Mouse (Mus musculus) limb, embryonic 12.5 days (tissue): Measurements from ENCODE around the gene Prpf40a. TPM values are rescaled to one million over a fixed set of nuclear protein-coding genes. Genes with fewer than 3 reads are reported as not detected.

Experiments
- ATAC-seq: fragments of 200-750 bp; cut with Nextera tagmentation; 2 replicates; pipeline ENCODE4 v1.8.0; 2017; ENCODE audit warnings: low read depth, moderate TSS enrichment; ENCODE audit not compliant: insufficient number of reproducible peaks, insufficient read depth, low FRiP score, low TSS enrichment
- H3K27ac ChIP-seq: fragments of 300-500 bp; sonication (generic); 2 replicates; pipeline ENCODE4 v1.5.1; 2016; ENCODE audit warnings: mild to moderate bottlenecking, moderate library complexity
- H3K27me3 ChIP-seq: fragments of 300-500 bp; sonication (generic); 2 replicates; pipeline ENCODE4 v1.6.1; 2016; ENCODE audit warnings: mild to moderate bottlenecking, moderate library complexity
- H3K36me3 ChIP-seq: fragments of 300-500 bp; sonication (generic); 2 replicates; pipeline ENCODE4 v1.6.1; 2016; ENCODE audit warnings: mild to moderate bottlenecking, moderate library complexity
- H3K4me1 ChIP-seq: fragments of 300-500 bp; sonication (generic); replicated peaks from 2 replicates; pipeline ENCODE4 v1.6.1; 2016
- H3K4me2 ChIP-seq: fragments of 300-500 bp; sonication (generic); 2 replicates; pipeline ENCODE4 v1.6.1; 2016; ENCODE audit warnings: mild to moderate bottlenecking, moderate library complexity
- H3K4me3 ChIP-seq: fragments of 300-500 bp; sonication (generic); replicated peaks from 2 replicates; pipeline ENCODE4 v1.5.1; 2016; ENCODE audit warnings: mild to moderate bottlenecking
- H3K9ac ChIP-seq: fragments of 300-500 bp; sonication (generic); replicated peaks from 2 replicates; pipeline ENCODE4 v1.6.1; 2016; ENCODE audit warnings: mild to moderate bottlenecking, moderate library complexity
- H3K9me3 ChIP-seq: fragments of 300-500 bp; sonication (generic); 2 replicates; pipeline ENCODE4 v1.6.1; 2016; ENCODE audit warnings: mild to moderate bottlenecking, moderate library complexity
- WGBS: fragments of 180-500 bp; shearing (Covaris S2); methylation state at CpG from one replicate; pipeline ENCODE4 v1.1.7; 2016; 5-methylcytosine and 5-hydroxymethylcytosine counted together
- polyA plus RNA-seq: library from polyadenylated mRNA; unstranded; fragments of >200 nt; fragmentation: Nextera tagmentation; extraction: Ambion mirVana; gene quantifications from 2 replicates; pipeline ENCODE4 v1.2.1, GENCODE M21; 2016

Prpf40a gene
- 161 and 169 TPM in 2 replicates for polyA plus RNA-seq

GRCm38 (mm10) chr2:53190684-53191511 lies at the start of gene Prpf40a:
Gene Prpf40a, minus strand, starts transcription at chr2:53191284.
- Histone ChIP-seq H3K27ac (peak within 1 kb of the TSS; percentile 96), H3K9me3 (no peaks in the 10 kb centered on the region), H3K4me3 (peak within 1 kb of the TSS; percentile 84), H3K36me3 (peaks cover 32% of the 10 kb centered on the region), H3K9ac (peak within 1 kb of the TSS; percentile 83), H3K4me1 (peaks cover 11% of the 10 kb centered on the region), H3K27me3 (no peaks in the 10 kb centered on the region), H3K4me2 (peak within 1 kb of the TSS; percentile 72)
- ATAC-seq: peak; percentile 97
- WGBS: under 1% methylated on average over 53 of the region's 53 CpGs

GRCm38 (mm10) chr2:53222242-53222641 lies 31.2 kb upstream of the Prpf40a start:
- peaks cover 10% of the 10 kb centered on the region; the same call in 1 of the 2 replicates for H3K9me3 ChIP-seq
- no peaks in the 10 kb centered on the region for H3K27me3 ChIP-seq
- H3K36me3 ChIP-seq: peaks cover 37% of the 10 kb centered on the region
- no peaks in the 10 kb centered on the region for H3K4me1 ChIP-seq
- H3K9ac ChIP-seq: no peak overlapping the region
- no peak overlapping the region for H3K4me2 ChIP-seq
- no peak for ATAC-seq
- H3K27ac ChIP-seq: no peak overlapping the region
- H3K4me3 ChIP-seq: no peak overlapping the region
- 91% methylated on average over 5 of the region's 5 CpGs for WGBS

GRCm38 (mm10) chr2:53213493-53213892 lies 22.4 kb upstream of the Prpf40a start:
- ATAC-seq: no peak
- peaks cover 73% of the 10 kb centered on the region for H3K36me3 ChIP-seq
- 98% methylated on average over 1 of the region's 1 CpGs for WGBS

GRCm38 (mm10) chr2:53206749-53207148 lies 15.7 kb upstream of the Prpf40a start:
- no peak overlapping the region for H3K27ac ChIP-seq
- peaks cover 36% of the 10 kb centered on the region for H3K36me3 ChIP-seq
- no peaks in the 10 kb centered on the region for H3K4me1 ChIP-seq

More at GRCm38 (mm10) chr2:53213493-53213892, 22.4 kb upstream of the Prpf40a start:
- Histone ChIP-seq H3K9me3 (no peaks in the 10 kb centered on the region), H3K9ac (no peak overlapping the region), H3K27me3 (no peaks in the 10 kb centered on the region), H3K27ac (no peak overlapping the region), H3K4me3 (no peak overlapping the region), H3K4me1 (no peaks in the 10 kb centered on the region), H3K4me2 (no peak overlapping the region)

GRCm38 (mm10) chr2:53204373-53205274 lies 13.5 kb upstream of the Prpf40a start:
- H3K9ac ChIP-seq: no peak overlapping the region
- ATAC-seq: no peak
- 79% methylated on average over 5 of the region's 5 CpGs for WGBS
- no peaks in the 10 kb centered on the region for H3K4me1 ChIP-seq
- H3K27ac ChIP-seq: no peak overlapping the region
- H3K9me3 ChIP-seq: no peaks in the 10 kb centered on the region
- no peak overlapping the region for H3K4me2 ChIP-seq
- no peak overlapping the region for H3K4me3 ChIP-seq
- no peaks in the 10 kb centered on the region for H3K27me3 ChIP-seq
- H3K36me3 ChIP-seq: peaks cover 29% of the 10 kb centered on the region

More at GRCm38 (mm10) chr2:53206749-53207148, 15.7 kb upstream of the Prpf40a start:
- no peak for ATAC-seq
- Histone ChIP-seq H3K4me3 (no peak overlapping the region), H3K27me3 (no peaks in the 10 kb centered on the region), H3K9me3 (no peaks in the 10 kb centered on the region), H3K9ac (no peak overlapping the region), H3K4me2 (no peak overlapping the region)

DNA sequence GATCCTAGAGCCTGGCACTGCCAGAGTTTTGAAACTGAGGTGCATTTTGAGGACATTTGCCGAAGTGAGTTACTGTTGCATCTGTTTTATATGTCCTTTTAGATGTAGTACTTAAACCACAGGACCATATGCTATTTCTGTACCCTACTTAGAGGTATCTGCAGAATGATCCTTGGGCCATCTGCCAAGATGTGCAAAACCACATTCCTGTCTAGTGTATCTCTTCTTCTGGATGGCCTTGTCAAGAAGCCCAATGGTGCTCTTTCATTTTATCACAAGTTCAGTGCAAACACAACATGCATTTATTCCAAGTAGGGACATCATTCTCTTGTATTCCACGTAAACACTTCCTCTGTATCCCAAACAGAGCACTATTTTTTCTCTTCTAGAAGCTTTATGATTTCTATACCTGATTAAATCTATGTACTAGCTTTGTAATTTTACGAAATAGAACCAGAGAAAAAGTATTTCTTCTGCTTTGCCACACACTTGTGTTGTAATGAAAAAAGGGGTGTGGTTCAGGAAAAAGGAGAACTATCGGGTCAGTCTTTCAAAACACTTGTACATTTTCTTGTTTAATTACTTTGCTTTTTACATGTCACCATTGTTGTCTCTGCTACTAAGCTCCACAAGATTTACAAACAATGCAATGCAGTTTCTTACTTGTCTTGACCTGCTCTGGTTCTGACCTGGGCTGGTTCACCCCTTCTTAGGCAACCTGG lies 9.2 kb upstream of the Prpf40a start:
- H3K36me3 ChIP-seq: peaks cover 40% of the 10 kb centered on the region
- no peak overlapping the region for H3K4me3 ChIP-seq
- no peak overlapping the region for H3K4me2 ChIP-seq
- no peak overlapping the region for H3K27ac ChIP-seq
- 92% methylated on average over 4 of the region's 4 CpGs for WGBS
- no peaks in the 10 kb centered on the region for H3K9me3 ChIP-seq
- no peaks in the 10 kb centered on the region for H3K4me1 ChIP-seq
- ATAC-seq: no peak
- H3K9ac ChIP-seq: no peak overlapping the region
- H3K27me3 ChIP-seq: no peaks in the 10 kb centered on the region

GRCm38 (mm10) chr2:53199203-53199602 lies 8.1 kb upstream of the Prpf40a start:
- peaks cover 44% of the 10 kb centered on the region for H3K36me3 ChIP-seq
- no peak overlapping the region for H3K27ac ChIP-seq
- H3K4me1 ChIP-seq: no peaks in the 10 kb centered on the region
- WGBS: 83% methylated on average over 1 of the region's 1 CpGs
- no peak for ATAC-seq
- H3K4me3 ChIP-seq: no peak overlapping the region
- no peaks in the 10 kb centered on the region for H3K9me3 ChIP-seq
- H3K9ac ChIP-seq: no peak overlapping the region
- H3K4me2 ChIP-seq: no peak overlapping the region
- H3K27me3 ChIP-seq: no peaks in the 10 kb centered on the region

GRCm38 (mm10) chr2:53196431-53196830 lies 5.3 kb upstream of the Prpf40a start:
- no peaks in the 10 kb centered on the region for H3K9me3 ChIP-seq
- peaks cover 40% of the 10 kb centered on the region for H3K36me3 ChIP-seq
- H3K4me2 ChIP-seq: no peak overlapping the region
- H3K27me3 ChIP-seq: no peaks in the 10 kb centered on the region
- 0 out of 2 replicates have a peak, but pooled peaks cover 4% of the 10 kb centered on the region for H3K4me1 ChIP-seq
- no peak overlapping the region for H3K9ac ChIP-seq
- H3K27ac ChIP-seq: no peak overlapping the region
- WGBS: 95% methylated on average over 10 of the region's 10 CpGs
- no peak for ATAC-seq
- no peak overlapping the region for H3K4me3 ChIP-seq

DNA sequence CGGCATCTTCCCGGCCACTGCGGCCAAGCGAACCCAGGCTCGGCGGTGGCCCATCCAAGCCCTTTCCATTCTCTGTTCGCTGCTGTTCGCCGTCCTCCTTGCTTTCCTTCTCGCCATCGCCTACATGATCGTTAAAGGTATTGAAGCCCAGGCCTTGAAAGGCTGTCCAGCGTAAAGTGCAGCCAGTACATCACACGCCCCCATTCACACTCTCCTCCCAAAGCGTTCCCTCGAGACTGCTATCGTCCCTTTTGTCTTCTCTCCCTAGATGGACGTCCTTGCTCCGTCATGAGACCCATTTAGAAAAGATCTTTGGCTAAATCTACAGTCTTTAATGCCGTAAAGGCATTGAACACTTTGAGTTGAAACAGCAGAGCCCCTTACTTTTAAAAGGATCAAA lies 1.3 kb upstream of the Prpf40a start:
- Histone ChIP-seq H3K9me3 (no peaks in the 10 kb centered on the region), H3K4me2 (peak overlapping the region; percentile 72), H3K36me3 (peaks cover 41% of the 10 kb centered on the region), H3K27ac (peak overlapping the region; percentile 96), H3K27me3 (no peaks in the 10 kb centered on the region), H3K4me3 (peak overlapping the region; percentile 84), H3K4me1 (peaks cover 11% of the 10 kb centered on the region), H3K9ac (peak overlapping the region; percentile 83)
- peak; percentile 10 for ATAC-seq
- under 1% methylated on average over 20 of the region's 20 CpGs for WGBS

DNA sequence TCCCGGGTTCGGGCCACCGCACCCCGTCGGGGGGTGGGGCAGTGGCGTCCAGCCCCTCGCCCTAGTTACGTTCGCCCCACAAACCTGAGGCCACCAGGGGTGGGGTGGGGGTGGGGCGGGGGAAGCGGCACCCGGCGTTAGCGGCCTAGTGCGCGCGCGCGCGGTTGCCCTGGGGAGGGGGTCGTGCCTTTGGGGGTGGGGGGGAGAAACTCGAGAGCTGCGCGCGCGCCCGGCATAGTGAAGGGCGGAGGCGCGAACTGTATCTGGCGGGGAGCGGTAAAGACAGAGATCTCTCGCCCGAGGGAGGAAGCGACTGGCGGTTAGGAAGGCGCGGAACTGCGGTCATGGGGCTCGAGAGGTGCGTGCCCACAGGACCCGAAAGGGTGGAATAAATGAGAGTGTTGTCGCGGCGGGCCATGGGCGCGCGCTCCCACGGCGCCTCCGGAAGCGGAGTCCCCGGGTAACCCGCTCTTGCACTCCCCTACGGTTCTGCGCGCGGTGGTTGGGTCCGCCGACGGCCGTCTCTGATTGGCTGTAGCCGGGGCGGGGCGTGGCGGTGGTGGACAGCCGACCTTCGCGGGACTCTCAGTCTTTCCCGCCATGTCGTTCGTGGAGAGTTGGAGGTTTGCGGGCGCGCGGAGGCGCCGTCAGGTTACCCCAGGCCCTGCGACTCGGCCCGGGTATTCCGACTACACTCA lies 588 bp upstream of the Prpf40a start, which contains the start of gene Arl6ip6:
Gene Arl6ip6, plus strand, starts transcription at position 204 of the 698 bp plus-strand sequence.
- H3K36me3 ChIP-seq: peaks cover 40% of the 10 kb centered on the region
- peaks cover 11% of the 10 kb centered on the region for H3K4me1 ChIP-seq
- WGBS: under 1% methylated on average over 79 of the region's 82 CpGs
- ATAC-seq: peak; percentile 88
- no peaks in the 10 kb centered on the region for H3K27me3 ChIP-seq
- peak within 1 kb of the TSS; percentile 84 for H3K4me3 ChIP-seq
- peak within 1 kb of the TSS; percentile 72 for H3K4me2 ChIP-seq
- H3K9me3 ChIP-seq: no peaks in the 10 kb centered on the region
- peak within 1 kb of the TSS; percentile 83 for H3K9ac ChIP-seq
- peak within 1 kb of the TSS; percentile 96 for H3K27ac ChIP-seq
